Mouse (Mus musculus) myocyte (in vitro differentiated cells): ENCODE data around the gene Lix1.

ENCODE experiments used
- MAX ChIP-seq: IDR thresholded peaks from one replicate; pipeline ENCODE4 v1.6.1; 2011; ENCODE audit warnings: low read depth, mild to moderate bottlenecking, control low read depth
- MYOD1 ChIP-seq, 3 experiments: IDR thresholded peaks; one replicate each; pipeline ENCODE4 v1.6.1; 2011; ENCODE audit warnings: control low read depth in 2 of 3, low read depth in 2 of 3, mild to moderate bottlenecking in 2 of 3, moderate library complexity in 1 of 3; ENCODE audit not compliant: insufficient read length in 2 of 3, control insufficient read depth in 1 of 3
- MYOG ChIP-seq, 3 experiments: IDR thresholded peaks; one replicate each; pipeline ENCODE4 v1.6.1; 2011; ENCODE audit warnings: control low read depth in 2 of 3, low read depth in 2 of 3, mild to moderate bottlenecking in 2 of 3; ENCODE audit not compliant: insufficient read length in 2 of 3, control insufficient read depth in 1 of 3, insufficient read depth in 1 of 3
- POLR2A ChIP-seq: IDR thresholded peaks from one replicate; pipeline ENCODE4 v1.6.1; 2011; ENCODE audit warnings: low read depth, mild to moderate bottlenecking, control low read depth, moderate library complexity; ENCODE audit not compliant: insufficient read length
- REST ChIP-seq: IDR thresholded peaks from one replicate; pipeline ENCODE4 v1.6.1; 2011; ENCODE audit warnings: mild to moderate bottlenecking, control low read depth, moderate library complexity; ENCODE audit not compliant: insufficient read depth, insufficient read length
- TCF12 ChIP-seq: IDR thresholded peaks from one replicate; pipeline ENCODE4 v1.6.1; 2011; ENCODE audit warnings: mild to moderate bottlenecking, control low read depth; ENCODE audit not compliant: poor library complexity, insufficient read depth, severe bottlenecking
- USF1 ChIP-seq: IDR thresholded peaks from one replicate; pipeline ENCODE4 v1.6.1; 2011; ENCODE audit warnings: low read depth, mild to moderate bottlenecking, control low read depth, moderate library complexity

DNA sequence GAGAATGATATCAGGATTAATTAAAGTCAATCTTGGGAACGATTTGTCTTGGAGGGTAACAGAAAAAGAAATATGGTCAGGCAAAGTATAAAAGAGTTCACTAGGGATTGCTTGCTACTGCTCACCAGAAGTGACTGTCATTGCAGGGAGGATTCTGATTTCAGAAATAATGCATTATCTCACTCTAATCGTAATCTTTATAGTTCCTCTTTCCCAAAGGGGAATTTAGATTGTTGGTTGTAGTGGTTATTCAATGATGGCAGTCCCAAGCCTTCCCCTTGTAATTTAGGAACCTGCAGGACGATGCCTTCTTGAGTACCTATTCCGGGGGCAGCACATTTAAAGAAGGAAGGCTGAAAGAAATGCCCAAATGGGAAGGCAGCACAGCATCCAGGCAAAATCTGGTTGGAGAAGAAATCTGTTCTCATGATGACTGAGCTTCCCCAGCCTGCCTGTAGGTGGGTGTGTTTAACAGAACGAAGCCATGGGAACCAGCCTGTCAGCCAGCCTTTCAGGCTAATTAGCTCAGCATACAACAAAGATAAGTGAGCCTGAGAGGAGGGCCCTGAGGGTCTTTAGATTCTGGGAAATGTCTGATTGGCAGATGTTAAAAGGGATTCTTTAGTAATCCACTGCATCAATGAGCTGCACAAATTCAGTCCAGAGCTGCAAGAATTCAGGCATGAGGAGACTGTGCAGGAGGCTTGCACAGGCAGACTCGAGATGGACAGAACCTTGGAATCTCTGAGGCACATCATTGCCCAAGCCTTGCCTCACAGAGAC lies at the start of gene Lix1:
- TF ChIP-seq TCF12 (no peak), MYOG (IDR thresholded peaks at IDR 0.05; ENCODE audit: control insufficient read depth in 1 of 3, insufficient read depth in 1 of 3, insufficient read length in 2 of 3, low read depth in 2 of 3) (no peak), REST (no peak), MAX (no peak), USF1 (no peak), POLR2A (no peak), MYOD1 (IDR thresholded peaks at IDR 0.05; ENCODE audit: control insufficient read depth in 1 of 3, insufficient read length in 2 of 3, low read depth in 2 of 3) (no peak)
